Mouse (Mus musculus) ES-E14 (cell line): ENCODE measurements at regions not wholly inside any gene's neighbourhood (a gene's known extent, or its start where the extent isn't known, plus 50 kb on each side); places are given as distances from the start of the nearest gene placed in this dataset.

Source experiments
- DNase-seq: peaks from one replicate; pipeline ENCODE4 v3.0.0-alpha.2; 2013; ENCODE audit warnings: low read depth, low spot score
- H3K27ac ChIP-seq: 2 replicates; pipeline ENCODE4 v1.5.1; 2012; ENCODE audit warnings: low read depth, mild to moderate bottlenecking, low read length, moderate library complexity, mixed read lengths; ENCODE audit not compliant: poor library complexity, insufficient read depth, severe bottlenecking
- H3K36me3 ChIP-seq: 2 replicates; pipeline ENCODE4 v1.6.1; 2012; ENCODE audit warnings: mild to moderate bottlenecking, low read length, moderate library complexity, mixed read lengths; ENCODE audit not compliant: control insufficient read depth, poor library complexity, insufficient read depth, severe bottlenecking
- H3K4me1 ChIP-seq, 2 experiments: fragments of 150-350 bp in 1 of 2; sonication (generic) in 1 of 2; 2 replicates each; pipeline ENCODE4 v1.6.1; 2012; ENCODE audit warnings: low read length in 2 of 2, mild to moderate bottlenecking in 1 of 2, mixed read lengths in 1 of 2; ENCODE audit not compliant: control insufficient read depth in 2 of 2, insufficient read depth in 2 of 2, poor library complexity in 1 of 2
- H3K4me3 ChIP-seq, 2 experiments: fragments of 150-350 bp in 1 of 2; sonication (generic) in 1 of 2; 2 replicates each; pipeline ENCODE4 v1.5.1; 2012; ENCODE audit warnings: low read length in 2 of 2, low read depth in 1 of 2, mild to moderate bottlenecking in 1 of 2, mixed read lengths in 1 of 2; ENCODE audit not compliant: insufficient read depth in 1 of 2, poor library complexity in 1 of 2, severe bottlenecking in 1 of 2
- H3K9ac ChIP-seq: 2 replicates; pipeline ENCODE4 v1.6.1; 2012; ENCODE audit warnings: low read depth, mild to moderate bottlenecking, low read length, mixed read lengths; ENCODE audit not compliant: poor library complexity, insufficient read depth, severe bottlenecking
- H3K9me3 ChIP-seq: fragments of 150-350 bp; sonication (generic); 2 replicates; pipeline ENCODE4 v1.6.1; 2012; ENCODE audit warnings: low read depth, mild to moderate bottlenecking, low read length; ENCODE audit not compliant: control insufficient read depth, insufficient read depth
- CHD2 ChIP-seq: IDR thresholded peaks from 2 replicates; pipeline ENCODE4 v1.6.1; 2014; ENCODE audit warnings: mild to moderate bottlenecking, low read depth, low read length, inconsistent platforms
- HCFC1 ChIP-seq: IDR thresholded peaks from 2 replicates; pipeline ENCODE4 v1.6.1; 2012; ENCODE audit warnings: low read length, inconsistent platforms, borderline replicate concordance; ENCODE audit not compliant: insufficient read depth
- MAFK ChIP-seq: IDR thresholded peaks from 2 replicates; pipeline ENCODE4 v1.6.1; 2014; ENCODE audit warnings: mild to moderate bottlenecking, low read depth, low read length, inconsistent platforms; ENCODE audit not compliant: insufficient read depth
- ZC3H11A ChIP-seq: IDR thresholded peaks from 2 replicates; pipeline ENCODE4 v1.6.1; 2012; ENCODE audit warnings: low read depth, mild to moderate bottlenecking, inconsistent platforms, low read length, borderline replicate concordance
- ZNF384 ChIP-seq: IDR thresholded peaks from 2 replicates; pipeline ENCODE4 v1.6.1; 2012; ENCODE audit warnings: low read depth, low read length, inconsistent platforms
- in situ Hi-C, 2 experiments: fragments of 600-800 bp; cut with MboI; formaldehyde crosslinking; loops; one replicate each; pipeline ENCODE4 v1.15.1; 2025; ENCODE audit warnings: low sequenced_read_pairs in 2 of 2, inconsistent platforms in 1 of 2; ENCODE audit not compliant: unreplicated experiment in 2 of 2

DNA sequence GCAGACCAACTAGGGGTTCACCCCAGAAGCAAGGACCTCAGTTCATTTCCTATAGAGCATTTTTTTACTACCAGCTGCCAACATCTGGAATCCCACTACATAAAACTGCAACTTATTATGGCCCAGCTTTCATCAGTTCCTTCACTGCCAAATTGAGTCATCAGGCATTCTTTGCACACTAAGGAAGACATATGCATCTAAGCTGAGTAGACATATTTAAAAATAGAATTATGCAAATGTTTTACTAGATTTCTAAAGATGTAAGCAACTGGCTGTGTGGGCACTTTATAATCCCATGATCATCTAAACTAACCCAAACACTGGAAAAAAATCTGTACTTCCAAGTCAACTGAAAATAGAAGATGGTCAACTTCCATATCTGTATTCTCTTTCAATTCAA is 415.9 kb upstream of the Rarb start:
- Histone ChIP-seq H3K9ac (no peak overlapping the region), H3K4me3 (no peak overlapping the region), H3K4me1 (no peaks in the 10 kb centered on the region), H3K9me3 (no peaks in the 10 kb centered on the region), H3K27ac (no peak overlapping the region), H3K36me3 (no peaks in the 10 kb centered on the region)
- in situ Hi-C loops, result no loop called here
- no peak for TF ChIP-seq ZC3H11A
- TF ChIP-seq MAFK, result no peak
- no peak for TF ChIP-seq HCFC1
- no peak for DNase-seq

DNA sequence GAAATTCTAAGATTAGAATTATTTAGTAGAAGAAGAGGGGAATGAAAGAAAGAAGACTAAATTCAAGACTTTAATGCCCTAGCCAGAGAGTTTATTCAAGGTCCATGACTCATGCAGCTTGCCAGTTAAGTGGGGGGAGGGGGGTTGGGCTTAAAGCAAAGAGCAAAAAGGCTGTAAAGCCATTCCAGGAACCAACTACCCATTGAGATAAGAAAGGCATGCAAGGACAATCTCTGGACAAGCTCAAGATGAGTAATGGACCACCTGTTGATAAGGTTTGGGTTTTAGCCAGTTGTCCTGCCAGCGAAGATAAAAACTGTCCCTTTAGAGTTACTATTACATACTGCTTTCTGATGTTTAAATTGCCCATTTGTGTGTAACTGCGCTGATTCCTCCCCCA is 392.5 kb upstream of the Rarb start:
- TF ChIP-seq ZNF384 (no peak), ZC3H11A (no peak), MAFK (no peak), CHD2 (no peak), HCFC1 (no peak)
- Histone ChIP-seq H3K4me1 (no peaks in the 10 kb centered on the region), H3K9ac (no peak overlapping the region), H3K36me3 (no peaks in the 10 kb centered on the region), H3K4me3 (no peak overlapping the region), H3K27ac (no peak overlapping the region), H3K9me3 (no peaks in the 10 kb centered on the region)
- DNase-seq, result no peak
- in situ Hi-C loops, result no loop called here

DNA sequence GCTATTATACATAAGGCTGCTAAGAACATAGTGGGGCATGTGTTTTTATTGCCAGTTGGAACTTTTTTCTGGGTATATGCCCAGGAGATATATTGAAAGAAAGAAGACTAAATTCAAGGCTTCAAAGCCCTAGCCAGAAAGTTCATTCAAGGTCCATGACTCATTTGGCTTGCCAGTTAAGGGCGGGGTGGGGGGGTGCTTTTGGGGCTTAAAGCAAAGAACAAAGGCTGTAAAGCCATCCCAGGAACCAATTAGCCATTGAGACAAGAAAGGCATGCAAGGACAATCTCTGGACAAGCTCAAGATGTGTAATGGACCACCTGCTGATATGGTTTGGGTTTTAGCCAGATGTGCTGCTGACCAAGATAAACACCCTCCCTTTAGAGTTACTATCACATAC is 386.7 kb upstream of the Rarb start:
- H3K4me3 ChIP-seq, result no peak overlapping the region
- no peaks in the 10 kb centered on the region; the same call in 1 of the 2 replicates for H3K9me3 ChIP-seq
- H3K9ac ChIP-seq, result no peak overlapping the region
- H3K4me1 ChIP-seq, result no peaks in the 10 kb centered on the region
- no peak overlapping the region for H3K27ac ChIP-seq
- H3K36me3 ChIP-seq, result no peaks in the 10 kb centered on the region
- in situ Hi-C loops, result no loop called here
- no peak for DNase-seq
- TF ChIP-seq ZC3H11A, result no peak
- TF ChIP-seq HCFC1, result no peak
- no peak for TF ChIP-seq MAFK
- TF ChIP-seq CHD2, result no peak
- TF ChIP-seq ZNF384, result no peak

DNA sequence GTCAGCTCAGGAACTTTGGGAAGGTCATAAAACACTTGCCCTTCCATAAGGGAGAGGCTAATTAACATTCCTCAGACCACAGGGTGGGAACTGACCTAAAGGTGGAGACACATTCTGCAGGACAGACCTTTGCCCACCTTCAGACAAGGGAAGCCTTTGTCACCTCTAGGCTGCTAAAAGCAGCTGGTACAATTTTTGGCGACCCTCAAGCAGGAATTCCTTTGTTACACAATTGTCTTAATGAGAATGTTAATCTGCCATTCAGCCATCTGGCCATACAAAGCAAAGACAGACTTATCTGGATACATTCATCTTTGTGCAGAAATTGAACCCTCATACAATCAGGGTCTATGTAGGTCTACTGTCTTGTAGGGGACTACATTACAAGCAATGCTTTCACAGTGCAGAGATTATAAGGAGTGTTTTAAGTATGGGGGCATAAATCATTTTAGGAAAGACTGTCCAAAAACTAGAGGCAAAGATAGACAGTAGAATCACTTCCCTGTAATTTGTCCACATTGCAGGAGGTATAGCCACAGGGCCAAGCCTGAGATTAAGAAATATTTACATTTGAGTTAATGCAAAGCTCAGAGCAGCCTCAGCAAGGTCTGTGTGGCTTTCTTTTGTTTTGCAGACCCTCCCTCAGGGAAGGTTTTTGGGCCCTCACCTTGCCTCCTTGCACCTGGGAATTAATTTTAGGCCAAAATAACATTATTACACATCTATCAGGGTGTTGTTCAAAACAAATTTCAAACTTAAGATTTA is 384.5 kb upstream of the Rarb start:
- H3K9ac ChIP-seq, result no peak overlapping the region
- peak; percentile 14; the same call in 1 of the 2 replicates for TF ChIP-seq CHD2
- TF ChIP-seq HCFC1, result no peak

DNA sequence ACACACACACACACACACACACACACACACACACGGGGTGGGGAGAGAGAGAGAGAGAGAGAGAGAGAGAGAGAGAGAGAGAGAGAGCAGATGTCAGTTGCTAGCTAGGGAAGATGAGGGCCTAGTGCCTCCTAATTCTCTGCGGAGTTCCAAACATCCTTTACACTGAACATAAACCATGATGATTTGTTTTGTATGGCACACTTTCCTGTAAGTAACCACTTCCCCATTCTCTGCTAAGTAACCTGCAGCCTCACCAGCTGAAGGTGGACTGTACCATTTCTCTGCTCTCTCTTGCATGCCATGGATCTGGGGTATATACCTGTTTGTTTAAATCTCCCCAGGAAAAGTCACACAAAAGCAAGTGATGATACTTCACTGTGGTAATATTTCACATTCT is 374.0 kb upstream of the Rarb start:
- no peak for TF ChIP-seq HCFC1
- no peak for TF ChIP-seq MAFK
- no peak for TF ChIP-seq ZNF384
- TF ChIP-seq CHD2, result no peak
- no peak for TF ChIP-seq ZC3H11A
- Histone ChIP-seq H3K9me3 (no peaks in the 10 kb centered on the region), H3K9ac (no peak overlapping the region), H3K27ac (no peak overlapping the region), H3K4me1 (no peaks in the 10 kb centered on the region), H3K36me3 (no peaks in the 10 kb centered on the region), H3K4me3 (no peak overlapping the region)
- in situ Hi-C loops, result no loop called here
- DNase-seq, result no peak

More for the DNA sequence above, 384.5 kb upstream of the Rarb start:
- peak; percentile 26 for DNase-seq
- Histone ChIP-seq H3K4me3 (no peak overlapping the region), H3K27ac (no peak overlapping the region; the same call in 1 of the 2 replicates), H3K9me3 (no peaks in the 10 kb centered on the region; the same call in 1 of the 2 replicates), H3K4me1 (no peaks in the 10 kb centered on the region), H3K36me3 (no peaks in the 10 kb centered on the region)
- in situ Hi-C loops, result no loop called here
